Mouse (Mus musculus) v-Abl transformed pro-B cells (cell line): ENCODE data around the gene Rreb1.

Source experiments
- in situ Hi-C, 2 experiments: fragments of 400-800 bp; cut with MboI; formaldehyde crosslinking; loops; one replicate each; pipeline ENCODE4 v1.15.1; 2025; ENCODE audit not compliant: unreplicated experiment in 2 of 2

Gene Rreb1

DNA sequence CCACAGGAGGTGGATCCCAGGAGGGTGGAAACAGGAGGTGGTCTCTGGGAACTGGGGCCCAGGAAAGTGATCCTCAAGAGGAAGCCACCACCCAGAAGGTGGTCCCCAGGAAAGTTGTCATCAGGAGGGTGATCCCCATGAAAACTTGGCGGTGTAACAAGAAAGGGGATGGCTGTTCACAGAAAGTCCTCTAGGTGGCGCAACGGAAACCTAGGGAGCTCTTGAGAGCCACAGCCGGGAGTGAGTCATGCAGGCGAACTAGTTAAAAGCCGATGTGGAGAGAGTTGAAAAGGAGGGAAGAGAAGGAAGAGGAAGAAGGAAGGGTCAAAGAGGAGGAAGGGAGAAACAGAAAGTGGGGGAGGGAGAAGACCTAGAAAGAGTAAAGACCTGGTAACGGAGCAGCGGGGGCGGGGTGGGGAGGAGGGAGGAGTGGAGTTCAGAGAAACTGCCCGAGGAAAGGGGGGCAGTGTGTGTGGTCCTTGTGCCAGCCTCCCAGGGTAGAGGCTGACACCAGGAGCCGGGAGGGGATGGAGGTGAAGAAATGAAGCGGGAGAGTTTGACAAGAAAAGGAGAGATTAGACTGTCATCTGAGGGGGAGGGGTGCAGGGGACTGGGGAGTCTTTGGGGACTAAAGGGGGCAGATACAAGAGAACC, 185.3 kb downstream of the Rreb1 start:
- in situ Hi-C loops, result no loop called here

DNA sequence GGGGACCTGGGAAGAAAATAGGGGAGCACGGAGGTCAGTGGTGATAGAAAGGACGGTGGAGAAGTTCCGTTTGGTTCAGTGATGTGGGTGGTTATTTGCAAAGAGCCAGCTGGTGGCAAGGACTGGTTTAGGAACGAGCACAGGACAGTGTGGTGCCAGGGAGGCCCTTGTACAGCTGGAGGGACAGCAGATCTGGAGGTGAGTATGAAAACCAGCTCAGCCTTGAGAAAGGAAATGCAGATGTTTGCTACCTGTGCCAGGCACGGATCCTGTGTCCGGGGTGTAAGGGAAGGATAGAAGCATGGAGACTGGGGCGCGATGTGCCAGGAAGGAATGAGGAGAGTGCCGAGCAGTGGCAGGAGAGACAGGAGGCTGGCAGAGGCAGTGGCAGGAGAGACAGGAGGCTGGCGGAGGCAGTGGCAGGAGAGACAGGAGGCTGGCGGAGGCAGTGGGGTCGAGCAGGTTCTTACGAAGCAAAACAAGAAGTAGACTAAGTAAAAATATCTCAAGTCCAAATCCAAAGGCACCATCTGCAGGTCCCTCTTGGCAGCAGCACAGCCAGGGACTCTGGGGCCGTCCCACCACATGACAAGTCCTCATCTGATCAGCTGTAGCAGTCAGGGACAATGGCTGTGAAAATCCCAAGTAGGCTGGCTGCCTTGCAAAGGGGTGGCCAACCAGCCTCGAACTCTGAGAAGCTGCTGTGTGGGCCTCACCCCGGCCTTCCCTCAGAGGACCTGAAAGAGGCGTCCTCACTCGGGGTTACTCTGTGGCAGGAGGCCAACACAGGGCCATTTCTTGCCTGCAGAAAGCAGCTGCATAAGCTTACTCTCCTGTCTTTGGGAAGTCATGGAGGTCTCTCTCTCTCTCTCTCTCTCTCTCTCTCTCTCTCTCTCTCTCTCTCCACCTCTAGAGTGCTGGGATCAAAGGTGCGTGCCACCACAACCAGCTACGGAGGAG, 186.2 kb downstream of the Rreb1 start:
- in situ Hi-C loops, result no loop called here

DNA sequence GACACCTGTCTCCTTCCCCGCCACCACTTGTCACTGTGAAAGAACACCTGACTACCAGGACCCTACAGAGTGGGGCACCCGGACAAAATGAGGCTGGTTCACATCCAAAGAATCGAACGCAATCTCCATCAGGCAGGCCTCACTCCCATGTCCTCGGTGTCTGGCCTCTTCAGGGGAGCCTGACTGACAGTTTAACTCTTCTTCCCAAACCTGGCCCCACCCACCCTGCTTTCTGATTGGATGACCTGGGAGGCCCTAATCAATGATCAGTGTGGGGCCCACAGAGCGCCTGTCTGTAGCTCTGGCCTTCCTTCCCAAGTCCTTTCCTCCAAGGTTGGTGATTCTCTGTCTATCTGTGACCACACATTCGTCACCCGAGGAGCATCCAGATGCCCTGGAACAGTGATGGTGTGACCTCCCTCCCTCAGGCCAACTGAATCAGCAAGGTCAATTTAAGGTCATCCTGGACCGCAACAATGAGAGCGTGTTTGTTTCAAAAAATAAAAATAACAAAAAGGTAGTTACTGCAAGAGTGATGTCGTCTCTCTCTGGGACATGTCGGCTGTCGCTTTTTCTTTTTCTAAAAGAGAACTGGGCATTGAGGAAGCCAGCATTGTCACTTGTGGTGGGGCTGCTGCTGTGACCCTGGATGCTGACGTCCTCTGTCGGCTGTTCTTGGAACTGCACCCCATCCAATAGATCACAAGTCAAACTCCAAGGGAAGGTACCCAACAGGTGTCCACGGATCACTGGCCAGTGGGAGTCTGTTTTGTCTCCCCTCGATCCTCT, 187.1 kb downstream of the Rreb1 start:
- in situ Hi-C loops, result no loop called here

DNA sequence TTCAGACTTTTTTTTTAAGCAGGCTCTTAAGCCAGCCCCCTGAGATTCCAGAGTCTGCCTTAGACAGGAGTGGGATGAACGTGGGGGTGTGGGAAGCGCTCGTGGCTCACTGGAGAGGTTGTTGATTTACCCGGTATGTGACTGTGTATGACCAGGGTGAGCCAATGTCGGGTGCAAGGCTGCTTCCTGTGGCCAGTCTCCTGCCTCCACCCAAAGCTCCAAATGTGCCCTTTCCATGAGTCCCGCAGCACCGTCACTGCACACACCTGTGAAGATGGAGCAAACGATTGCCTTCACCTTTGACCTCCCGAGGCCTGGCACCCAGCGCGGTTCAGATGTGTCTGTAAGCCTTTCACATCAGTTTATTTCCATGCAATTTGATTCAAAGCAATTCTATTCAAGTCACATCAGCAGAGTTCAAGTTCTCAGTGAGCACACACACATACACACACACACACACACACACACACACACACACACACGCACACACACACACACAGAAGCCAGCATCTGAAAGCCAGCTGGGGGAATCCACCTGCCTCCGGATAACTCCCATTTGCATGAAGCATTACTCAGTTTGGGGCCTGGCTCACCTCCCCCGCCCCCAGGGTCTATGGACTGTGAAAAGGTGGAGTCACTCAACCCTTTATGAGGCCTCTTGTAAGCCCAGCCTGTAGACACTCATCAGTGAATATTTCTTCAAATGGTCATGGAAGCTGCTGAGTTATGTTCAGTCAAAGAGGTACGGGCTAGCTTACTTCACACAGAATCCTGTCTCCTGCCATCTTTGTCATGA, 188.3 kb downstream of the Rreb1 start:
- in situ Hi-C loops, result no loop called here

DNA sequence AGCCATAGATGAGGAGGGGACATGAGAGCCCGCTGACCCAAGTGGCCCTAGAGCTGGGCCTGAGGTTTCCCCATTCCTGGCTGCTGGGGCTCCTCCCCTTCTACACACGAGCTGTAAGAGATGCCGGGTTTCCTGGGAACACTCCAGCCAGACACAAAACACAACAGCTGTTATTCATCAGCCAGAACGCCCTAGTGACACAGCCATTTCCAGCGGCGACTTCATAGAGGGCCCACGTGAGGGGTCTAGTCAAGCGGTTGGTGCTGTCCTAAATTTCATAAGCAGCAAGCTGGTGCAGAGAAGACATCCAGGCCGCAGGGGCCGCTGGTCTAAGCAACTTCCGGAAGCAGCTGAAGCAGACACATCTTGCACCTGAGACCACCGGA, 188.8 kb downstream of the Rreb1 start:
- in situ Hi-C loops, result no loop called here

DNA sequence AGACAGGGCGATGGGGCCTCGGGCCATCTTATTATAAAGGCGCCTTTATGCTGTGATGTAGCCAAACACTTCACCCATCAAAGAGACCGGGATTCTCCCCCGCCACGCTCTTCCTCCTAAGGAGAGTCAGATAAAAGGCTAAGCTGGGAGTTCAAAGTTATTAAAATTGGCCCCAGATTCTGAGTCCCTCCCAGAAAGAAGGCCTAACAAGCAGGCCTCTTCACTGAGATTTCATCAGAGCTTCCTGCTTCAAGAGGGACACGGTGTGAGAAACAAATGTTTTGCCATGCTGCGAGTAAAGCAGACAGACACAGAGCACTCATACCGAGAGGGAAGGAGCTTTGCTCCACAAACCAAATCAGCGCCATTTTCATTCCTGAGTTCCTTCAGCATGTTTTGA, 189.4 kb downstream of the Rreb1 start:
- in situ Hi-C loops, result no loop called here

DNA sequence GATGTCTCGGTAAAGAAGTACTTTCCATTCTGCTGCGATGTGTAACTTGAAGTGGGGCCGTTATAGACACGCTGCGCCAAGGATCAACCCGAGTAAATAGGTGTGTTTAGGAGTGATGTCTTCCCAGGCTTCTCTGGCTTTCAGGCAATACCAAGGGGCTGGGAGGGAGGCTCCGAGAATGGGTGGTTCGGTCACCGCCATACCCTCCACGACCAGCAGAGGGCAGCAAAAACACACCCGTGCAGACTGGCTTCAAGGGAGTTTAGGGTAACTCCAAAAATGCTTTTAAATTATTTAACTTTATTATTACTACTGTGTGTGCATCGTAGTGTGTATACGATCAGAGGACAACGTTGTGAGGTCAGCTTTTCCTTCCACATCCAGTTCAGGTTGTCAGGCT, 191.1 kb downstream of the Rreb1 start:
- in situ Hi-C loops, result no loop called here

DNA sequence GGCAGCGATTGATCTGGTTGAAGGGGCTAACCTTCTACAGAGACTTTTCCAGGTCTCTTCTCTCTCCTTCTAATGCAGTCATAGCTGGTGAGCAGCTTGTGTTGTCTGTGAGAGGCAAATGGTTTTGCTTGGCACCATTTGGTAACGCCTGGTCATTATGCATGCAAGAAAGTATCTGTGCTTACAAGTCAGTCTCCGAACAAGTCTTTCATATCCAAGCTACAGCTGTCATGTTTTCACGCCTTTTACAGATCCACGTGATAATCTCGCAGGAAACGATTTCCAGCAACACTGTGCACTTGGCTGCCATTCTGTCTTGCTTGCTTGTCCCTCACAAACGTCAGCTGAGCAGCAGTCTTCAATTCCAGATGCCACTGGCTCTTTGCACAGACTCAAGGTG, 191.8 kb downstream of the Rreb1 start:
- in situ Hi-C loops, result loop anchor here in 1 of 2 experiments (10.0 kb wide), 1 partner anchor 65 kb away; the partner anchor contains the start of genes Cage1 and Riok1

DNA sequence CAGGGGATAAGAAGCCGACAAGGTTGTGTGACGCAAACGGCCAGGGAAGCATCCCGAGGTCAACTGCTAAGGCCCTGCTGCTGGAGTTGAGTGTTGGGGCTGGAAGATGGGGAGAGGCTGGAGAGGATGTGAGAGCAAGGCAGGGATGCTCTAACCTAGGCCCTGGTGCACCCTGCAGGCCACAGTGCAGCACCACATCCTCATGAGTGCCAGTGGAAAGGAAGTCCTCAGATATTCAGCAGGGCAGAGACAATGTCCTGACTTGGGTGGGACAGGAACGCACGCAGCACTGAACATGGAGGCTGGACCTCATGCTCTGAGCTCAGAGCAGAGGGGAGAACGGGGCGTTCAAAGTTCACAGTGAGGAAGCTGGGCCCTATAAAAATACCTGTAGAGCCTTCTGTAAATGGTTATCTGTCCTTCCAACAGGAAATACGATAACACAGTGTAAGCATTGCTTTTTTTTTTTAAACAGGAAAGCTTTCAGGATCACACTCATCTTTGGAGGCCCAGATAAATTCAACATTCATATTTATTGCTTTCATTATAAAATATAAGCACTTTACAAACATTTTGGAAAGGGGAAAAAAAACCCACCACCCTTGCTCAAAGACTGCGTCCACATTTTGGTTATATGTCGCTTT, 192.8 kb downstream of the Rreb1 start:
- in situ Hi-C loops, result loop anchor here in 1 of 2 experiments (10.0 kb wide), 1 partner anchor 64 kb away; the partner anchor contains the start of genes Cage1 and Riok1

DNA sequence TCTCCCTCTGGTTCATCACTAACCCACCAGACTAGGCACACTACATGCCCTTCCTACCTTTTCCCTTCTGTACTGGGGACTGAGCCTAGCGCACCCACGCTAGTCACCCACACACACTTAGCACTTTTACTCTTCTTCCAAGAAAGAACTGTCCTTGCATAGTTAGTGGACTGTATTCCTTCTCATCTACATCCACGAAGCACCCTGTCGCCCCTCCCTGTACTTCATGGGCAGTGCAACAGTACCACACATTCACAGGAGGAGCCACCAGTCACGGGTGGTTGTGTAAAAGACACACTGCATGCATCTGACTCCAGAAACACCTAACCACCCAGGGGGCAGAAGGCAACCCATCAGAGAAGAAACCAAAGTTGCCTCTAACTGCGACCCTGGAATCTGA, 195.8 kb downstream of the Rreb1 start:
- in situ Hi-C loops, result loop anchor here in 1 of 2 experiments (10.0 kb wide), 1 partner anchor 61 kb away; the partner anchor contains the start of genes Cage1 and Riok1

DNA sequence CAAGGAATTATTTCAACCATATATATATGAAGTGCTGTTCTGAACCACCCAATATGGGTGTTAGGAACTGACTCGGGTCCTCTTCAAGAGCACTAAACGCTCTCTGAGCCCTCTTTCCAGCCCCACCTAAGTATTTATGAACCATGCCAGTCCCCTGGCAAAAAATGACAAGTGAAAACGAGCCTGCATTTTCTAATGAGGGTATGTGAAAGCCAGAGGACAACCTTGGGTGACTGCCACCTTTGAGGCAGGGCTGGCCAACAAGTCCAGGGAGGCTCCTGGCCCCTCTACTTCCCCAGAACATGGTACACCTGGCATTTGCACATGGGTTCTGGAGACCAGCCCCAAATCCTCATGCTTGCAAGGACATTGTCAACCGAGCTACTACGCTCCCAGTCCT, 196.5 kb downstream of the Rreb1 start:
- in situ Hi-C loops, result loop anchor here (10.0 to 25.0 kb wide), 3 partner anchors 60 to 538 kb away; partner anchors contain the start of genes Snrnp48 (in 2 of the 2), Cage1 (in 1 of the 2) and Riok1 (in 1 of the 2)

DNA sequence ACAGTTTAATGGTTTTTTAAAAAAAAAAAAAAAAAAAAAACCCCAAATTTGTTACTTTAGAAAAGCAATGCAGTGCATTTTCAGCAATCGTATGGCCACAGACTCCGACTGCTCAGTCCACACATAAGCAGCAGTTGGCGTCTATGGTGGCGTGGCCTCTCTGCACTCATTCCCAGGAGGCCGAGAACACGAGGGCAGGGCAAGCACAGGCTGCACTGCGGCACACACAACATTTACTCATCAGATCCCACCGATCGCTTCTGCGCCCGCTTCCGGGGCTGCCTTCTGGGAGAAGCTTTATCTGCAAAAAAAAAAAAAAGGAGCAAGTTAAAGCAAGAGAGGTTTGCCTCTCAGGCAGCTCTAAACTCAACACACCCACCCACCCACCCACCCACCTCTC, 201.3 kb downstream of the Rreb1 start:
- in situ Hi-C loops, result loop anchor here (10.0 to 25.0 kb wide), 3 partner anchors 55 to 533 kb away; partner anchors contain the start of genes Snrnp48 (in 2 of the 2), Cage1 (in 1 of the 2) and Riok1 (in 1 of the 2)

DNA sequence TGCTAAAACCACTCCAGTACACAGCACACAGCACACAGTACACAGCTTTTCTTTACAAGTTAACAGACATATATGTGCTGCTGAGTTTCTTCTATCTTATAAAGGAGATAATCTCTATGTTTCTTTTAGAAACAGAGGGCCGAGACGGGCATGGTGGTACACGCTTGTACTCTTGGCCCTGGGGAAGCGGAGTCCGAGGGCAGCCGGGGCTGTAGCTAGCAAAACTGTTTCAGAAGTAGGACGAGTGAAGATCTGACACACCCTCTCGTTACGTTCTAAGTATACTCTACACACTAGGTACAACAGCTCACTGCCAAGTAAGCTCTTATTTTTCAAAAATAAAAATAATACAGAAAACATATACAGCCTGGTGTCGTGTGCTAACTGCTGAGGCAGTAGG, 202.1 kb downstream of the Rreb1 start:
- in situ Hi-C loops, result loop anchor here (25.0 kb wide), 2 partner anchors 232 to 532 kb away; partner anchors contain the start of gene Snrnp48 (in 2 of the 2)

DNA sequence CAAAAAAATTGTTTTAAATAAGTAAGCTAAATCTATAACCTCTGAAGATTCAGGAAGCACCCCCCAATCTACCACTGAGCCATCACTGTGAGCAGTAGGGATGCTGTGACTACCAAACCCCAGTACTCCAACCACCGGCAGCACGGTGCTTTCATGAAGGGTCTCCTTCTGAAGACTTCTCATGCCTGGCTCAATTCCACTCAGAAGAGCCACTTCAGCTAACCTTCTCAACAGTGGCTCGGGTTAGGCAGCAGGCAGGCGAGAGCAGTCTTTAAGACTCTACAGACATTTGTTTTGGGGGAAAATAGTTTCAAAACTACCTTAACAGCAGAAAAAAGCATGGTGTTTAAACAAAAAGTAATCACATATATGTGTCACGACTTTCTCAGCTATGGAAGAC, 202.9 kb downstream of the Rreb1 start:
- in situ Hi-C loops, result loop anchor here (25.0 kb wide), 2 partner anchors 231 to 531 kb away; partner anchors contain the start of gene Snrnp48 (in 2 of the 2)

DNA sequence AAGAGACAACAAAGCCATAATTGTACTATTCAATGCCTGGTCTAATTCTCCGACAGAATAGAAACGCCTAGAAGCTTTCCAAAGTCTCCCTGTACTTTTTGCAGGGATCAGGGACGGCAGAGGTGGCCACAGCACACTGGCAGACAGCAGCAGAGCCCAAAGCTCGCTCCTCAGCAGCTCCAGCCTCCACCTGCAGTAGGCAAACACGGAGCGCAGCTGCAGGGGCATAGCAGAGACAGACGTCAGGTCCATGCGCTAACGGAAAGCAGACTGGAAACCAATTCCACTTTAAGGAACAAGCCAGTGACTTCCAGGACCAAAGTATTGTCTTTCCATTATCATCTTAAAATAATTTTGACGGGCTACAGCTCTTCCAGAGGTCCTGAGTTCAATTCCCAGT, 208.0 kb downstream of the Rreb1 start:
- in situ Hi-C loops, result loop anchor here (25.0 kb wide), 2 partner anchors 226 to 526 kb away; partner anchors contain the start of gene Snrnp48 (in 2 of the 2)

DNA sequence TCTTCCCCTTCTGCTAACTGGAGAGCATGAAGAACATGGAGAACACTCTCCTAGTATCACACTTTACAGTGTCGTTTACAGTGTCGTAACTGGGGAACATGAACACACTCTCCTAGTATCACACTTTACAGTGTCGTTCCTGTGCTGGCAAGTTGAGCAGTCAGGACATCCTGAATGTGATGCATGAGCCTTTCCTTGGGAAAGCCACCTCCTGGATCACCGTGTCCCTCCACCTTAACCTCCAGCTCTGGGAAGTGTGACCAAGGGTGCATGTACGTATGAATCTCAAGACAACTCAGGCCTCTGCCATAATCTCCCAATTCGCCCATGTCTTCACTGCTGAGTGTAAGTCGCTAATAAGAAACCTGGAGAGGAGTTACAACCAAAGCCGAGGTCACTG, 211.5 kb downstream of the Rreb1 start:
- in situ Hi-C loops, result loop anchor here (5.0 to 25.0 kb wide), 3 partner anchors 48 to 523 kb away; partner anchors contain the start of genes Cage1 (in 2 of the 2), Riok1 (in 2 of the 2) and Snrnp48 (in 2 of the 2)

DNA sequence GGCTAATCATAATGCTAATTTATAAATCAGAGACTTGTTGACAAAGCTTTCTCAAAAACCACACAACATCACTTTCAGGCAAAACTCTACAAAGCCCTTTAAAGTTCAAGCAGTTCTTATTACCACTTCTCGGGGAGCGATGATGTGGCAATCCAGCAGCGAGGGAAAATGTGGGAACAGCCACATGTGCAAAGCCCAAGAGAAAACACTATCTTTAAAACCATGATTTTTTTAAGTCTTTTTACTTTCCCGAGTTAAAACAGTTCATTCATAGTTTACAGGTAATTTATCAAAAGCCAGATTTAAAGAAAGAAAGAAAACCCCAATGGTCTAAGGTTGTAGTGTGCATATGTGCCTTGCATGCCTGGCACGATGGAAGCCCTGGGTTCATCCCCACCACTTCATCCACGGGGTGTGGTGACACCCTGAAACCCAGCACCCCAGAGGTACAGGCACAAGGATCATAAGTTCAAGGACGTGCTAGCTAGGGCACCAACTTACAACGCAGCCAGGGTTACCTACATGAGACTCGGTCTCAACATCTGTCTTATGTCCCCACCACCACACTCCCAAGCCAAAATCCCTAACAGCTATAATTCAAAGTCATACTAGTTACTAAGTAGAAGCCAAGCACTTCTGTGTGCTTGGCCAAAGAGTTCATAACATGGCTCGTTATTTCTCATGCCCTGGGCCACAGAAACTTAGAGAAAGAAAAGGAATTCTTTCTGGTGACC, 214.6 kb downstream of the Rreb1 start:
- in situ Hi-C loops, result loop anchor here (5.0 to 25.0 kb wide), 3 partner anchors 44 to 519 kb away; partner anchors contain the start of genes Cage1 (in 2 of the 2), Riok1 (in 2 of the 2) and Snrnp48 (in 2 of the 2)

DNA sequence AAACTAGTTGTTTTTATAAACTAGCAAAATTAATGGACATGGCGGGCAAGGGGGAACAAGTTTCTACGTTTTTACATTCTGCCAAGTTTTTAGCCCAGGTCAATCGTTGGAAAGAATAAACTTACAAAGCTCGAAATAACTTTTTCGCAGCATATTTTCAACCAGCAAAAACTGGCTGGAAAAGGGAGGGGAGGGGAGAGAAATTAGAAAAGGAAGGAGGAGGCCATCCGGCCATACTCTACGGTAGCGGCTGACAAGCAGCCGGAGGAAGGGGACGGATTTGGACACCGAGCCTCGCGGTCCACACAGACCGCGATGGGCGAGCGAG, 215.1 kb downstream of the Rreb1 start:
- in situ Hi-C loops, result loop anchor here (5.0 to 25.0 kb wide), 3 partner anchors 44 to 519 kb away; partner anchors contain the start of genes Cage1 (in 2 of the 2), Riok1 (in 2 of the 2) and Snrnp48 (in 2 of the 2)
